Mouse (Mus musculus) embryonic facial prominence, embryonic 15.5 days (tissue): ENCODE measurements around the gene Grtp1. TPM values are rescaled to one million over a fixed set of nuclear protein-coding genes. Genes with fewer than 3 reads are reported as not detected.

Experiments used
- ATAC-seq: fragments of 200-750 bp; cut with Nextera tagmentation; 2 replicates; pipeline ENCODE4 v1.8.0; 2017; ENCODE audit warnings: low read depth, moderate TSS enrichment; ENCODE audit not compliant: insufficient number of reproducible peaks, low FRiP score, low TSS enrichment
- H3K27ac ChIP-seq: fragments of 300-500 bp; sonication (generic); replicated peaks from 2 replicates; pipeline ENCODE4 v1.5.1; 2015; ENCODE audit warnings: mild to moderate bottlenecking, inconsistent platforms
- H3K27me3 ChIP-seq: fragments of 300-500 bp; sonication (generic); 2 replicates; pipeline ENCODE4 v1.6.1; 2015; ENCODE audit warnings: inconsistent platforms
- H3K36me3 ChIP-seq: fragments of 300-500 bp; sonication (generic); 2 replicates; pipeline ENCODE4 v1.6.1; 2015; ENCODE audit warnings: mild to moderate bottlenecking, inconsistent platforms
- H3K4me1 ChIP-seq: fragments of 300-500 bp; sonication (generic); 2 replicates; pipeline ENCODE4 v1.6.1; 2015; ENCODE audit warnings: inconsistent platforms
- H3K4me2 ChIP-seq: fragments of 300-500 bp; sonication (generic); replicated peaks from 2 replicates; pipeline ENCODE4 v1.6.1; 2015; ENCODE audit warnings: mild to moderate bottlenecking, inconsistent platforms
- H3K4me3 ChIP-seq: fragments of 300-500 bp; sonication (generic); replicated peaks from 2 replicates; pipeline ENCODE4 v1.5.1; 2015; ENCODE audit warnings: mild to moderate bottlenecking, inconsistent platforms
- H3K9ac ChIP-seq: fragments of 300-500 bp; sonication (generic); 2 replicates; pipeline ENCODE4 v1.6.1; 2015; ENCODE audit warnings: inconsistent platforms
- H3K9me3 ChIP-seq: fragments of 300-500 bp; sonication (generic); replicated peaks from 2 replicates; pipeline ENCODE4 v1.6.1; 2016; ENCODE audit warnings: inconsistent platforms
- WGBS: fragments of 180-500 bp; shearing (Covaris S2); methylation state at CpG from one replicate; pipeline ENCODE4 v1.1.7; 2015; 5-methylcytosine and 5-hydroxymethylcytosine counted together
- polyA plus RNA-seq: library from polyadenylated mRNA; unstranded; fragments of >200 nt; fragmentation: Nextera tagmentation; extraction: Ambion mirVana; gene quantifications from 2 replicates; pipeline ENCODE4 v1.2.1, GENCODE M21; 2015

Grtp1 gene
- polyA plus RNA-seq, 1 experiment from 2014 or later: 16.1 TPM

GRCm38 (mm10) chr8:13226288-13226687, 25.9 kb upstream of the Grtp1 start:
- WGBS: 43% methylated on average over 6 of the region's 6 CpGs
- no peak overlapping the region for H3K9ac ChIP-seq
- no peaks in the 10 kb centered on the region for H3K36me3 ChIP-seq
- H3K9me3 ChIP-seq: no peaks in the 10 kb centered on the region
- 0 out of 2 replicates have a peak, but pooled peaks cover 7% of the 10 kb centered on the region for H3K4me1 ChIP-seq
- no peak; the same call in 1 of the 2 replicates for ATAC-seq
- H3K27me3 ChIP-seq: peaks cover 6% of the 10 kb centered on the region; the same call in 1 of the 2 replicates
- H3K4me3 ChIP-seq: no peak overlapping the region
- H3K4me2 ChIP-seq: no peak overlapping the region
- no peak overlapping the region for H3K27ac ChIP-seq

GRCm38 (mm10) chr8:13224426-13224825, 24.0 kb upstream of the Grtp1 start:
- Histone ChIP-seq H3K27me3 (peaks cover 6% of the 10 kb centered on the region; the same call in 1 of the 2 replicates), H3K27ac (no peak overlapping the region), H3K36me3 (no peaks in the 10 kb centered on the region), H3K4me3 (no peak overlapping the region), H3K4me2 (no peak overlapping the region), H3K9me3 (no peaks in the 10 kb centered on the region), H3K4me1 (0 out of 2 replicates have a peak, but pooled peaks cover 4% of the 10 kb centered on the region), H3K9ac (no peak overlapping the region)
- no peak for ATAC-seq
- WGBS: 82% methylated on average over 9 of the region's 9 CpGs

DNA sequence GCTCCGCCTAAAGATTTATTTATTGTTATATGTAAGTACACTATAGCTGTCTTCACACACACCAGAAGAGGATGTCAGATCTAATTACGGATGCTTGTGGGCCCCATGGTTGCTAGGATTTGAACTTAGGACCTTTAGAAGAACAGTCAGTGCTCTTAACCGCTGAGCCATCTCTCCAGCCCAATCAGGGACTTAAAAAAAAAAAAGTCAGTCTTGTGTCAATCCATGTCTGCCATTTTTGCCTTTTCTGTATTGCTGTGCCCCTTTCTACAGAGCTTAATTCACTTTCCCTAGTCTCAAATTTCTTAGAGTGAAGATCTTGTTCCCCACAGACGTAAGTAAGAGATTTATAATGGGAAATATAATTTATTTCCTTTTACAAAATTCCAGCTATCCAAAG, 18.0 kb upstream of the Grtp1 start:
- Histone ChIP-seq H3K4me3 (no peak overlapping the region), H3K9me3 (no peaks in the 10 kb centered on the region), H3K4me2 (no peak overlapping the region), H3K36me3 (no peaks in the 10 kb centered on the region), H3K27me3 (no peaks in the 10 kb centered on the region), H3K4me1 (peaks cover 8% of the 10 kb centered on the region), H3K27ac (no peak overlapping the region), H3K9ac (no peak overlapping the region)
- no peak for ATAC-seq
- 69% methylated on average over 4 of the region's 4 CpGs for WGBS

- H3K4me1 ChIP-seq: peaks cover 13% of the 10 kb centered on the region
- H3K4me2 ChIP-seq: no peak overlapping the region
- no peaks in the 10 kb centered on the region for H3K27me3 ChIP-seq
- H3K27ac ChIP-seq: no peak overlapping the region
- no peaks in the 10 kb centered on the region for H3K36me3 ChIP-seq
- no peaks in the 10 kb centered on the region for H3K9me3 ChIP-seq
- H3K9ac ChIP-seq: no peak overlapping the region
- ATAC-seq: no peak
- no peak overlapping the region for H3K4me3 ChIP-seq
These were observed 17.6 kb upstream of the Grtp1 start for GRCm38 (mm10) chr8:13217986-13218385.

- H3K4me3 ChIP-seq: no peak overlapping the region
- no peak overlapping the region for H3K27ac ChIP-seq
- H3K9me3 ChIP-seq: no peaks in the 10 kb centered on the region
- H3K4me2 ChIP-seq: no peak overlapping the region
- ATAC-seq: no peak
- no peak overlapping the region for H3K9ac ChIP-seq
- peaks cover 13% of the 10 kb centered on the region for H3K4me1 ChIP-seq
- WGBS: 48% methylated on average over 5 of the region's 5 CpGs
- H3K27me3 ChIP-seq: no peaks in the 10 kb centered on the region
- no peaks in the 10 kb centered on the region for H3K36me3 ChIP-seq
These were observed 16.7 kb upstream of the Grtp1 start for GRCm38 (mm10) chr8:13217093-13217492.

GRCm38 (mm10) chr8:13216386-13216785, 16.0 kb upstream of the Grtp1 start:
- Histone ChIP-seq H3K4me1 (peaks cover 13% of the 10 kb centered on the region), H3K9me3 (no peaks in the 10 kb centered on the region), H3K27ac (no peak overlapping the region), H3K9ac (no peak overlapping the region), H3K36me3 (no peaks in the 10 kb centered on the region), H3K4me2 (no peak overlapping the region), H3K27me3 (no peaks in the 10 kb centered on the region), H3K4me3 (no peak overlapping the region)
- WGBS: 74% methylated on average over 8 of the region's 8 CpGs
- no peak for ATAC-seq

DNA sequence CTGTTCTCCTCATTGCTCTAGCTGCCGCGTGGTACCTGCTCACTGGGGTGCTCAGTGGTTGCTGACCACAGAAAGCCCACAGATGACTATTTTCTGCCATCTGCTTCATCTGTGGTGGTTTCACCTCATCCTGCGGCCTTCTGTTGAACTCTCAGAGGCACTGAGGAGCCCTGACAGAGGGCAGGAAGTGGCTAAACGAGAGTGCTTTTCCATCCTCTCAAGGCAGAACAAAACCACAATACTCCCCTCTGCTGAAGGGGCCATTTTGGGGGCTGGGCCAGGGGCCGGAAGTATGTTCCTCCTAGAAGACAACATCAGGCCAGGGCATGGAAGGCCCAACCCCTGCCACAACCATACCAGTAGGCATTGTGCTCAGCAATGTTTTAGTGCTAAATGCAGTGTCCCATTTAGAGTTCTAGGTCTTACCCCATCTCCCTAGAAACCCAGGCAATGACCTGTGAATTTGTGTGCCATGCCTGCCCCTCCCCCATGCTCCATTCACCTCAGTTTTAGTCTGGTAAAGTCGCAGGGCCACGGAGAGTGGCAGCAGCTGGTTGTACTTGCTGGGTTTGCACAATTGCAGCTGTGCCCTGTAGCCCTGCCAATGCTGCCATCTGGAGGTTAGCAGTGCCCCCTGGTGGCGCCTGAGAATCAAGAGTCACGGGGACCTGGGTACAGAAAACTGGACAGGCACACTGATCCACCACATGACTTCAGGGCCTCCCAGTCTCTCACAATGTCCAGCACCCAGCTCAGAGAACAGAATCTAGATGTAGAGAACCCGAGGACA, 13.3 kb upstream of the Grtp1 start:
- Histone ChIP-seq H3K4me2 (peak overlapping the region; percentile 17), H3K4me1 (peaks cover 16% of the 10 kb centered on the region), H3K9me3 (no peaks in the 10 kb centered on the region), H3K27me3 (no peaks in the 10 kb centered on the region), H3K4me3 (no peak overlapping the region), H3K9ac (no peak overlapping the region), H3K36me3 (no peaks in the 10 kb centered on the region), H3K27ac (peak overlapping the region; percentile 55; the same call in 1 of the 2 replicates)
- peak; percentile 71 for ATAC-seq
- WGBS: 20% methylated on average over 10 of the region's 10 CpGs

DNA sequence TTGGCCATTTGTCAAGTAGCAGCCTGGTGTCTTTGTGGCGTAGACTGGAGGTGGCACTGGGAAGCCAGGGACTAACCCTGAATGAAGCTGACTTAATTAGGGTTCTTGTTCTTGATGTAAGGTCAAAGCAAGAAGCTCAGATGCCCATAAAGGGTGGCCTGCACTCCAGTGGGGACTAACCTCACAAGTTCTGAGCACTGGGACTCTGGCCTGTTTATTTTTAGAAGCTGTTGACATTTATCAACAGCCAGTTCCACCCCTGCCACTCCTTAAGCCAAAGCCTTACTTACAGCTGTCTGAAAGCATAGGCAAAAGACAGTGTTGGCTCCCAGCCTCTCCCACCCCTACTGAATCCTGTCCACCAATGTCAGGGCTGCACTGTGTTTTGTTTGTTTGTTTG, 9.3 kb upstream of the Grtp1 start:
- H3K9ac ChIP-seq: no peak overlapping the region
- H3K36me3 ChIP-seq: no peaks in the 10 kb centered on the region
- H3K4me3 ChIP-seq: no peak overlapping the region
- H3K27ac ChIP-seq: peak overlapping the region; percentile 28; the same call in 1 of the 2 replicates
- no peak overlapping the region for H3K4me2 ChIP-seq
- H3K27me3 ChIP-seq: no peaks in the 10 kb centered on the region
- H3K9me3 ChIP-seq: no peaks in the 10 kb centered on the region
- H3K4me1 ChIP-seq: peaks cover 16% of the 10 kb centered on the region
- no peak for ATAC-seq
- 64% methylated on average over 1 of the region's 1 CpGs for WGBS

- ATAC-seq: no peak
- Histone ChIP-seq H3K9me3 (no peaks in the 10 kb centered on the region), H3K4me2 (no peak overlapping the region), H3K9ac (no peak overlapping the region), H3K27ac (no peak overlapping the region; the same call in 1 of the 2 replicates), H3K4me3 (no peak overlapping the region), H3K4me1 (peaks cover 11% of the 10 kb centered on the region), H3K36me3 (no peaks in the 10 kb centered on the region), H3K27me3 (no peaks in the 10 kb centered on the region)
- WGBS: 28% methylated on average over 6 of the region's 6 CpGs
These were observed 8.4 kb upstream of the Grtp1 start for GRCm38 (mm10) chr8:13208627-13209355.

GRCm38 (mm10) chr8:13206290-13206689, 5.9 kb upstream of the Grtp1 start:
- no peak overlapping the region for H3K4me3 ChIP-seq
- 44% methylated on average over 5 of the region's 5 CpGs for WGBS
- H3K9me3 ChIP-seq: no peaks in the 10 kb centered on the region
- peaks cover 16% of the 10 kb centered on the region for H3K27me3 ChIP-seq
- H3K4me1 ChIP-seq: peaks cover 5% of the 10 kb centered on the region
- no peak for ATAC-seq
- H3K4me2 ChIP-seq: no peak overlapping the region
- no peak overlapping the region for H3K27ac ChIP-seq
- H3K36me3 ChIP-seq: no peaks in the 10 kb centered on the region
- H3K9ac ChIP-seq: no peak overlapping the region

GRCm38 (mm10) chr8:13205311-13205710, 4.9 kb upstream of the Grtp1 start:
- Histone ChIP-seq H3K9me3 (no peaks in the 10 kb centered on the region), H3K9ac (no peak overlapping the region), H3K4me1 (peaks cover 11% of the 10 kb centered on the region), H3K4me2 (no peak overlapping the region), H3K36me3 (no peaks in the 10 kb centered on the region), H3K27me3 (peaks cover 24% of the 10 kb centered on the region), H3K4me3 (no peak overlapping the region), H3K27ac (no peak overlapping the region)
- WGBS: 71% methylated on average over 5 of the region's 5 CpGs
- no peak for ATAC-seq
